Mouse (Mus musculus) lung, adult 2 months (tissue): Measurements from ENCODE around the gene H2-Oa.

Source experiments
- CTCF ChIP-seq: fragments of 200-500 bp; IDR thresholded peaks from 2 replicates; pipeline ENCODE4 v1.5.1; 2011; ENCODE audit warnings: mild to moderate bottlenecking, low read length, control low read depth; ENCODE audit not compliant: insufficient read depth
- POLR2A ChIP-seq: fragments of 200-500 bp; IDR thresholded peaks from 2 replicates; pipeline ENCODE4 v1.6.1; 2011; ENCODE audit warnings: low read depth, mild to moderate bottlenecking, control low read depth, low read length, borderline replicate concordance; ENCODE audit errors: extremely low read depth

- TF ChIP-seq POLR2A (no peak), CTCF (no peak)
Measured at GRCm38 (mm10) chr17:34133289-34133688, 41.1 kb downstream of the H2-Oa start.
